Mouse (Mus musculus) limb, embryonic 12.5 days (tissue): ENCODE data around the gene Slc39a3. TPM values are rescaled to one million over a fixed set of nuclear protein-coding genes. Genes with fewer than 3 reads are reported as not detected.
"Not testable (repeated sequence)": the region's sequence is repeated elsewhere in the genome, so short reads cannot be mapped to it uniquely, and the experiment has no call there.

ENCODE experiments used
- ATAC-seq: fragments of 200-750 bp; cut with Nextera tagmentation; 2 replicates; pipeline ENCODE4 v1.8.0; 2017; ENCODE audit warnings: low read depth, moderate TSS enrichment; ENCODE audit not compliant: insufficient number of reproducible peaks, insufficient read depth, low FRiP score, low TSS enrichment
- H3K27ac ChIP-seq: fragments of 300-500 bp; sonication (generic); 2 replicates; pipeline ENCODE4 v1.5.1; 2016; ENCODE audit warnings: mild to moderate bottlenecking, moderate library complexity
- H3K27me3 ChIP-seq: fragments of 300-500 bp; sonication (generic); 2 replicates; pipeline ENCODE4 v1.6.1; 2016; ENCODE audit warnings: mild to moderate bottlenecking, moderate library complexity
- H3K36me3 ChIP-seq: fragments of 300-500 bp; sonication (generic); 2 replicates; pipeline ENCODE4 v1.6.1; 2016; ENCODE audit warnings: mild to moderate bottlenecking, moderate library complexity
- H3K4me1 ChIP-seq: fragments of 300-500 bp; sonication (generic); replicated peaks from 2 replicates; pipeline ENCODE4 v1.6.1; 2016
- H3K4me2 ChIP-seq: fragments of 300-500 bp; sonication (generic); 2 replicates; pipeline ENCODE4 v1.6.1; 2016; ENCODE audit warnings: mild to moderate bottlenecking, moderate library complexity
- H3K4me3 ChIP-seq: fragments of 300-500 bp; sonication (generic); replicated peaks from 2 replicates; pipeline ENCODE4 v1.5.1; 2016; ENCODE audit warnings: mild to moderate bottlenecking
- H3K9ac ChIP-seq: fragments of 300-500 bp; sonication (generic); replicated peaks from 2 replicates; pipeline ENCODE4 v1.6.1; 2016; ENCODE audit warnings: mild to moderate bottlenecking, moderate library complexity
- H3K9me3 ChIP-seq: fragments of 300-500 bp; sonication (generic); 2 replicates; pipeline ENCODE4 v1.6.1; 2016; ENCODE audit warnings: mild to moderate bottlenecking, moderate library complexity
- WGBS: fragments of 180-500 bp; shearing (Covaris S2); methylation state at CpG from one replicate; pipeline ENCODE4 v1.1.7; 2016; 5-methylcytosine and 5-hydroxymethylcytosine counted together
- polyA plus RNA-seq: library from polyadenylated mRNA; unstranded; fragments of >200 nt; fragmentation: Nextera tagmentation; extraction: Ambion mirVana; gene quantifications from 2 replicates; pipeline ENCODE4 v1.2.1, GENCODE M21; 2016

The Slc39a3 gene
- polyA plus RNA-seq, 1 experiment from 2014 or later: 17.6 TPM

DNA sequence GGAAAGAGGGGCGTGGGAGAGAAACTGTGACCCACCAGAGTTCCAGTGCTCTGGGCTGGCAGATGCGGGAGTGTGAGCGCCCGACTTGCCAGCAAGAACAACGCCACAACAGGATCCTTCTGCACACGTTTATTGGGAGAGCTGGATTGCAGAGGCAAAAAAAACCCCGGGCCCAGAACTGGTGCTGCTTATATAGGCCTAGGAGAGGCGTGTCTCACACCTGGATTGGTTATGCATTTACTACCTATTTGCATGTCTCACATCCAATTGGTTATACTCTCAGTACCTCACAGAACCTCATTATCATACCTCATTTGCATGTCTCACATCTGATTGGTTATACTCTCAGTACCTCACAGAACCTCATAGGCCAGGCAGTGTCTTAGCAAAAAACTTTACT is 27.3 kb upstream of the Slc39a3 start:
- not testable (repeated sequence) for H3K9ac ChIP-seq, H3K9me3 ChIP-seq, ATAC-seq, H3K4me2 ChIP-seq, H3K27ac ChIP-seq, H3K27me3 ChIP-seq, H3K36me3 ChIP-seq, H3K4me3 ChIP-seq, H3K4me1 ChIP-seq
- WGBS: 85% methylated on average over 8 of the region's 8 CpGs

DNA sequence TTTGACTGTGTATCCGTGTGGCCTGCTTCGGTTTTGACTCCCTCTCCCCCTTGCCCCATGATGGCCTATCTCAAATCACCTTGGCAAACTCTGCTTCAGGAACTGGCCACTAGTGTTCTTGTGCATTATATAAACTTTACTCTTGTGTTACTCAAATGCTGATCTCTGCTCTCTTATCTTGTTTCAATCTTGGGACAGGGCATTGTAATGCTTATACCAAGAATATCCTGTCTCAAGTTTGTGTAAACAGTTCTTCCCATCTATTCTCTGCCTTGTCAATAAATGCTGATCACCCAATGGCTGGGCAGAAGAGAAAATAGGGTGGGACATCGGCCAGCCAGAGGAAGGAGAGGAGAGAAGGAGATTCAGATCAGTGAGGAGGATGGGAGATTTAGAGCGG is 25.5 kb upstream of the Slc39a3 start:
- H3K9ac ChIP-seq: no peak overlapping the region
- no peak overlapping the region for H3K4me2 ChIP-seq
- no peak for ATAC-seq
- H3K27me3 ChIP-seq: no peaks in the 10 kb centered on the region
- no peaks in the 10 kb centered on the region for H3K9me3 ChIP-seq
- H3K4me3 ChIP-seq: no peak overlapping the region
- H3K4me1 ChIP-seq: peaks cover 16% of the 10 kb centered on the region
- 69% methylated on average over 4 of the region's 4 CpGs for WGBS
- H3K27ac ChIP-seq: no peak overlapping the region
- peaks cover 7% of the 10 kb centered on the region; the same call in 1 of the 2 replicates for H3K36me3 ChIP-seq

DNA sequence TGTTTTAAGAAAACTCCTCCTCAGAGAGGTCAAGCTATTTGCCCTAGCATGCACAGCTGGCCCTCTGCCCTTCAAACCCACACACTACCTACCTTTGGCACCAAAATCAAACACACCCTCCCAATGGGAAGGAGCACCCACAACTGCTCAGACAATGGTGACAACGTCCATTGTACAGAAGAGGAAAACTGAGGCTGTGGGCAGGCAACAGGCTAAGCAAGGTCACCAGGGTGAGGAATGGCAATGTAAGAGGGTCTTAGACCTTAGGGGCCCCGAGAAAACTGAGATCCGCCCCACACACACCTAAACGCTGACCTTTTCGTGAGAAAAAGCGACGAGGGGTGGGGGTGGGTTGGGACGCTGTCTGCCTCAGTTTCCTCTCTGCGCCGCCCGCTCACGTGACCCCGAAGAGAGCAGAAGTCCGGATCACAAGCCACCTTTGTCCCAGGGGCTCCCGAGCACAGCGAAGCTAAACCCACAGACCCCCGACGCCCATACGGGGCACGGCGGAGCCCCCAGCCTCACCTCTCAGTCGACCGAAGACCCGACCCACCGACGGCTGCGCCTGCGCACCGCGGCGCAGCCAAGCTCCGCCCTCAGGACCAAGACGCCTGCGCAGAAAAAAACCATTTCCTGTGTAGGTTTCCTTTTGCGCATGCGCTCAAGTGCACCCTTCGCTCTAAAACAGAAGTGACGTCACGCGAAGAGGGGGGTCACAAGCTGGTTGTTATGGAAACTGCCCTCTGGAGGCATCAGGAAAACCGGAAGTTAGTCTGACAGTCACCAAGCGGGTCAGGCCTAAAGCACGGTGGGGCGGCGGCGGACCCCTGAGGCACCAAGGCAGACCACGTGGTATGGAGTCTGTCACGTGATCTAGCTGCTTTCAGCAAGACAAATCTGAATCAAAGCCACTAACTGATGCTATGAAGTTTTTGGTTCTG is 22.6 kb upstream of the Slc39a3 start, which contains the start of gene Sgta:
Sgta (minus strand) TSS at position 579 of the 941 bp plus-strand sequence.
- Histone ChIP-seq H3K4me1 (peaks cover 20% of the 10 kb centered on the region), H3K9ac (peak within 1 kb of the TSS; percentile 79), H3K36me3 (peaks cover 17% of the 10 kb centered on the region), H3K4me2 (peak within 1 kb of the TSS; percentile 78), H3K27me3 (no peaks in the 10 kb centered on the region), H3K4me3 (peak within 1 kb of the TSS; percentile 76), H3K9me3 (no peaks in the 10 kb centered on the region), H3K27ac (0 out of 2 replicates have a peak within 1 kb of the TSS, but pooled peaks have one; percentile 19)
- ATAC-seq: peak; percentile 91
- under 1% methylated on average over 48 of the region's 48 CpGs for WGBS

DNA sequence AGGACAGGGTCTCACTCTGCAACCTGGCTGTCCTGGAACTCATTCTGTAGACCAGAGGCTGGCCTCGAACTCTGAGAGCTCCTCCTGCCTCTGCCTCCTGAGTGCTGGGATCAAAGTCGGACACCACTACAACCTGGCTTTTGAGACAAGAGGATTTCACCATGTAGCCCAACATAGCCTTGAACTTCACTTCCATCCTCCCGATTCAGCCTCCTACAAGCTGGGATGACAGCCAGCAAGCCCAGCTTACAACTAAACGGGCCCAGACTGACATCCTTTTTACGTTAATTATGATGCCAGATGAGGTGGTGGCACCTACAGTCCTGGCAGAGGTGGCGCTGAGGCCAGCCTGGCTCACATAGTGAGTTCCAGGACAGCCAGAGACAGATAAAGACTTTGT is 21.7 kb upstream of the Slc39a3 start:
- peaks cover 27% of the 10 kb centered on the region for H3K36me3 ChIP-seq
- peak overlapping the region; percentile 79 for H3K9ac ChIP-seq
- H3K4me3 ChIP-seq: peak overlapping the region; percentile 76
- no peaks in the 10 kb centered on the region for H3K9me3 ChIP-seq
- no peak overlapping the region for H3K27ac ChIP-seq
- H3K4me2 ChIP-seq: peak overlapping the region; percentile 78
- 89% methylated on average over 6 of the region's 6 CpGs for WGBS
- no peak for ATAC-seq
- no peaks in the 10 kb centered on the region for H3K27me3 ChIP-seq
- H3K4me1 ChIP-seq: peaks cover 20% of the 10 kb centered on the region

DNA sequence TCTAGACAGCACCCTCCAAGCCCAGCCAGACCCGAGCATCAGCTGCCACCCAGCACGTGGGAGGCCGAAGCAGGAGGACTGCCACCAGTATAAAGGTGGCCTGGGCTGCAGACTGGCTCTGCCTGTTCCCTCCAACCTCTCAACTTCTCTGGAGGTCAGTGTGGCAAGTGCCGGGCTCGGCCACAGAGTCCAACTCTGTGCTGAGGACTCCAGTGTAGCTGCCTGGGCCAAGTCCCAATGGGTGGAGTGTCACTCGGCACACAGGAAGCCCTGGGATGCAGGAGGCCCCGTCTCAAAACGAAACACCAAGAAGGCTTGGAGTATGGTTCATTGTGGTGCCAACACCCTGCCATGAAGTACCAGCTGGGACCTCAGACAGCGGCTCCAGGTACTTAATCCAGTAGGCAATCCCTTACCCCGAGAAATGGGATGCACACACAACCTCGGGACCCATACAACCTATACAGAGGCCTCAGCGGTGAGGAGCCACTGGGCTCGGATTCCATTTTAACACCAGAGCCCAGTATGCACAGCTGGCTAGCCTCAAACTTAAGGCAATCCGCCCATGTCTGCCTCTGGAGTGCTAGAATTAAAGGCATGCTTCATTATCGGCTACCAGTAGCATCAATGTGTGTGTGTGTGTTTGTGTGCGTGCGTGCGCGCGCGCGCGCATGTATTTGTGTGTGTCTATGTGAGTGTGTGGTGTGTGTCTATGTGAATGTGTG is 20.3 kb upstream of the Slc39a3 start:
- Histone ChIP-seq H3K4me3 (no peak overlapping the region), H3K4me2 (no peak overlapping the region), H3K9me3 (no peaks in the 10 kb centered on the region), H3K36me3 (peaks cover 38% of the 10 kb centered on the region), H3K27me3 (no peaks in the 10 kb centered on the region), H3K27ac (no peak overlapping the region), H3K4me1 (peaks cover 20% of the 10 kb centered on the region), H3K9ac (peak overlapping the region; percentile 34; the same call in 1 of the 2 replicates)
- WGBS: 95% methylated on average over 23 of the region's 23 CpGs
- no peak for ATAC-seq

DNA sequence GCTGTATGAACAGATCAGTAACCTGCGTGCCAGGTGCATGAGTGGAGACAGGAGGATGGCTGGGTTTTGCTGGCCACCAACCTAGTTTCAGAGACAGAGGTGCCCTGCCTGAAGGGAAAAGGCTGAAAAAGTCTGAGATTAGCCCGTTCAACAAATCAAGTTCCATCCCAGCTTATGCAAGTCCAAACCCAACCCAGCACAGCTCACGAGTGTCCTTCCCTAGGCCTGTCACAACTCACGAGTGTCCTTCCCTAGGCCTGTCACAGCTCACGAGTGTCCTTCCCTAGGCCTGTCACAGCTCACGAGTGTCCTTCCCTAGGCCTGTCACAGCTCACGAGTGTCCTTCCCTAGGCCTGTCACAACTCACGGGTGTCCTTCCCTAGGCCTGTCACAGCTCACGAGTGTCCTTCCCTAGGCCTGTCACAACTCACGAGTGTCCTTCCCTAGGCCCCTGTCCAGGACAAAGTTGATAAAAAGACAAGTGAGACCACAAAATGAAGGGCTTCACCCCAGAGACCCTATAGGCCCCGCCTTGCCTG is 18.6 kb upstream of the Slc39a3 start:
- not testable (repeated sequence) for H3K27me3 ChIP-seq, H3K4me2 ChIP-seq, H3K9ac ChIP-seq, H3K4me3 ChIP-seq, H3K27ac ChIP-seq, H3K9me3 ChIP-seq, ATAC-seq
- 81% methylated on average over 11 of the region's 11 CpGs for WGBS
- Histone ChIP-seq H3K4me1 (peaks cover 20% of the 10 kb centered on the region), H3K36me3 (peaks cover 55% of the 10 kb centered on the region)

DNA sequence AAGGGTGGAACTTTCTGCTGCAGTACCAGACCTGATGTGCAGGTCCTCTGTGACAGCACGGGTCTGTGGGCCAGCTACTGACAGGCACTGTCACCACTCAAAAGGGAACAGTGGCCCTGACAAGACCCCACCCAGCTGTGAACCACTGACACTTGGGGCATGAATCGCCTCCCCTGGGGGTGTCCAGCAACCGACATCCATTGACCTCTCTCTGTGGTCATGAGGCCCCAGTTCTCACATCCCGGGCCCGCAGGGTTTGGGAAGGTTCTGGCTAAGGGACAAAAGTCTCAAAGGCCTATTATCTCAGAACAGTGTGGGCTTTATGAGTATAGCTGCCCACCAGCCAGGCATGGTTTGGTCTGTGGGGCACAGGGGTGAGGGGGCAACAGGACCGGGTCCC is 17.9 kb upstream of the Slc39a3 start:
- no peak overlapping the region for H3K4me3 ChIP-seq
- H3K27ac ChIP-seq: no peak overlapping the region
- H3K9me3 ChIP-seq: no peaks in the 10 kb centered on the region
- no peak overlapping the region for H3K4me2 ChIP-seq
- 91% methylated on average over 6 of the region's 6 CpGs for WGBS
- peaks cover 20% of the 10 kb centered on the region for H3K4me1 ChIP-seq
- no peak for ATAC-seq
- H3K27me3 ChIP-seq: no peaks in the 10 kb centered on the region
- H3K36me3 ChIP-seq: peaks cover 62% of the 10 kb centered on the region
- H3K9ac ChIP-seq: no peak overlapping the region

DNA sequence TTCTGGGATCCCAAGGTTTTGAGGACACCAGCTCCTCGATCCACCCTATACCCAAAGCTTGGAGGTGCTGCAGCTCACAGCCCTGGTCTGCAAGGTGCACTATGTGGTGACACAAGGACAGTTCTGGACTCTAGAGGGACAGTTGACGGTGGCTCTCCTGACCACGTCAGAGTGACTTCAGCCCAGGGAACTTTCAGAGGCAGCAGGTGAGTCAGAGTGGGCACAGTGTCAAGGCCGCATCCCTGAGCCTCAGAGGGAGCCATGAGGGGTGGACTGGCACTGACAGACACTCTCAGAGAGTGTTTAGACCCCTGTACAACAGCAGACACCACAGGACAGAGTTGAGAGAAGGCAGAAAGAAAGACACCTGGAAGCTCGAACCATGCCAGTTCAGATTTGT is 15.4 kb upstream of the Slc39a3 start:
- H3K36me3 ChIP-seq: peaks cover 80% of the 10 kb centered on the region
- WGBS: 94% methylated on average over 5 of the region's 5 CpGs

DNA sequence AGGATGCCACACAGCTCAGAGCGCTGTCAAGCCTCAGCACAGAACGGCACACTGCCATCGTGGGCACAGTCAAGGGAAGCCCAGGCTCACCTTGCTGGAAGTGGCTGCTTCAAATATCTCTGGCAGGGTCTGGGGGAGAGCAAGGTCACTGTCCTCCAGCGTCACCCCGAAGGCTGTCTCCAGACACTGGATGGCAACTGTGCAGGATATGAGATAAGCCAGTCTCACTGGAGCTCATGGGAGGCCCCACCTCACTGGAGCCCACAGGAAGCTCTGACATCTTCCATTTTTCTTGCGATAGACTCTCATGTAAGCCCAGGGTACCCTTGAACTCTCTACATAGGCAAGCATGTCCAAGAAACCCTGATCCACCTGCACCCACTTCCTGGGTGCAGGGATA is 13.9 kb upstream of the Slc39a3 start:
- no peaks in the 10 kb centered on the region for H3K9me3 ChIP-seq
- no peak for ATAC-seq
- H3K9ac ChIP-seq: no peak overlapping the region
- H3K4me1 ChIP-seq: no peaks in the 10 kb centered on the region
- H3K27ac ChIP-seq: no peak overlapping the region
- H3K27me3 ChIP-seq: no peaks in the 10 kb centered on the region
- 97% methylated on average over 6 of the region's 6 CpGs for WGBS
- H3K36me3 ChIP-seq: peaks cover 91% of the 10 kb centered on the region
- H3K4me3 ChIP-seq: no peak overlapping the region
- H3K4me2 ChIP-seq: no peak overlapping the region

More for the DNA sequence above, 15.4 kb upstream of the Slc39a3 start:
- Histone ChIP-seq H3K27me3 (no peaks in the 10 kb centered on the region), H3K4me2 (no peak overlapping the region), H3K9me3 (no peaks in the 10 kb centered on the region), H3K4me3 (no peak overlapping the region), H3K9ac (no peak overlapping the region), H3K4me1 (peaks cover 4% of the 10 kb centered on the region; the same call in 1 of the 2 replicates), H3K27ac (no peak overlapping the region)
- no peak for ATAC-seq

DNA sequence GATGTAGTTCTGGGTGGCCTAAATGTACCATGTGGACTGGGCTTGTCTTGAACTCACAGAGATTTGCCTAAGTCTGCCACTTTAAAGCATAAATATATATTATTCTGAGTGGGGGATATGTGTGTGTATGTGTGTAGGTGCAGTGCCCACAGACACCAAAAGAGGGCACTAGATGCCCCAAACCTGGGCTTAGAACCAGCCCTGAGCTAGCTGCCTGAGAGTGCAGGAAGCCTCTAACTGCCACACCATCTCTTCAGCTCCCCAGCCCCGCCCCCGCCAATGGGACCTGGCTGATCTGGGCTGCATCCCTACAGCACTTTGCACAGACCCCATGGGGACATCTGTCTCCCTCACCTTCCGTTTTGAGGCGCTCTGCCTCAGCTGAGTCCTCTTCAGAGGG is 13.4 kb upstream of the Slc39a3 start:
- Histone ChIP-seq H3K27ac (no peak overlapping the region), H3K9me3 (no peaks in the 10 kb centered on the region), H3K4me2 (no peak overlapping the region), H3K4me1 (no peaks in the 10 kb centered on the region), H3K4me3 (no peak overlapping the region), H3K9ac (no peak overlapping the region), H3K27me3 (no peaks in the 10 kb centered on the region), H3K36me3 (peaks cover 96% of the 10 kb centered on the region)
- 93% methylated on average over 3 of the region's 4 CpGs for WGBS
- no peak for ATAC-seq

DNA sequence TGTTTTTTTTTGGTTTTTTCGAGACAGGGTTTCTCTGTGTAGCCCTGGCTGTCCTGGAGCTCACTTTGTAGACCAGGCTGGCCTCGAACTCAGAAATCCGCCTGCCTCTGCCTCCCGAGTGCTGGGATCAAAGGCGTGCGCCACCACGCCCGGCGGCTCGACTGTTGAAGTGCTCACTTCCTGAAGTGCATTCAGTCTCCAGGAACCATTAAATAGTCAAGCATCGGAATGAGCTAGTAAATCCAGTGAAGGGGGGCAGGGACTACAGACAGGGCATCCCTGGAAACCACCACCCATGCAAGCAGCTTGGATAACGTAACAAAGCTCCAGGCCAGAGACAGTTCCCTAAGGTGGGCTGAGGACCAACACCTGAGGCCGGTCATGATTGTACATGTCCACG is 8.0 kb upstream of the Slc39a3 start:
- H3K4me1 ChIP-seq, ATAC-seq, H3K4me3 ChIP-seq, H3K9ac ChIP-seq, H3K27ac ChIP-seq, H3K4me2 ChIP-seq, H3K9me3 ChIP-seq, H3K27me3 ChIP-seq: not testable (repeated sequence)
- H3K36me3 ChIP-seq: peaks cover 80% of the 10 kb centered on the region
- WGBS: 90% methylated on average over 14 of the region's 14 CpGs
